Mouse (Mus musculus) limb, embryonic 12.5 days (tissue): ENCODE data around the gene Limd2. TPM values are rescaled to one million over a fixed set of nuclear protein-coding genes. Genes with fewer than 3 reads are reported as not detected.
A peak's percentile ranks its signal among the peaks of the same experiment; 100 is the strongest.
"Not testable (repeated sequence)": the region's sequence is repeated elsewhere in the genome, so short reads cannot be mapped to it uniquely, and the experiment has no call there.

ENCODE experiments used
- ATAC-seq: fragments of 200-750 bp; cut with Nextera tagmentation; 2 replicates; pipeline ENCODE4 v1.8.0; 2017; ENCODE audit warnings: low read depth, moderate TSS enrichment; ENCODE audit not compliant: insufficient number of reproducible peaks, insufficient read depth, low FRiP score, low TSS enrichment
- H3K27ac ChIP-seq: fragments of 300-500 bp; sonication (generic); 2 replicates; pipeline ENCODE4 v1.5.1; 2016; ENCODE audit warnings: mild to moderate bottlenecking, moderate library complexity
- H3K27me3 ChIP-seq: fragments of 300-500 bp; sonication (generic); 2 replicates; pipeline ENCODE4 v1.6.1; 2016; ENCODE audit warnings: mild to moderate bottlenecking, moderate library complexity
- H3K36me3 ChIP-seq: fragments of 300-500 bp; sonication (generic); 2 replicates; pipeline ENCODE4 v1.6.1; 2016; ENCODE audit warnings: mild to moderate bottlenecking, moderate library complexity
- H3K4me1 ChIP-seq: fragments of 300-500 bp; sonication (generic); replicated peaks from 2 replicates; pipeline ENCODE4 v1.6.1; 2016
- H3K4me2 ChIP-seq: fragments of 300-500 bp; sonication (generic); 2 replicates; pipeline ENCODE4 v1.6.1; 2016; ENCODE audit warnings: mild to moderate bottlenecking, moderate library complexity
- H3K4me3 ChIP-seq: fragments of 300-500 bp; sonication (generic); replicated peaks from 2 replicates; pipeline ENCODE4 v1.5.1; 2016; ENCODE audit warnings: mild to moderate bottlenecking
- H3K9ac ChIP-seq: fragments of 300-500 bp; sonication (generic); replicated peaks from 2 replicates; pipeline ENCODE4 v1.6.1; 2016; ENCODE audit warnings: mild to moderate bottlenecking, moderate library complexity
- H3K9me3 ChIP-seq: fragments of 300-500 bp; sonication (generic); 2 replicates; pipeline ENCODE4 v1.6.1; 2016; ENCODE audit warnings: mild to moderate bottlenecking, moderate library complexity
- WGBS: fragments of 180-500 bp; shearing (Covaris S2); methylation state at CpG from one replicate; pipeline ENCODE4 v1.1.7; 2016; 5-methylcytosine and 5-hydroxymethylcytosine counted together
- polyA plus RNA-seq: library from polyadenylated mRNA; unstranded; fragments of >200 nt; fragmentation: Nextera tagmentation; extraction: Ambion mirVana; gene quantifications from 2 replicates; pipeline ENCODE4 v1.2.1, GENCODE M21; 2016

Limd2 gene
- polyA plus RNA-seq, 1 experiment from 2014 or later = 508 TPM

GRCm38 (mm10) chr11:106156257-106156656 lies 4.4 kb downstream of the Limd2 start:
- Histone ChIP-seq H3K36me3 (peaks cover 76% of the 10 kb centered on the region), H3K4me1 (peaks cover 36% of the 10 kb centered on the region), H3K27me3 (no peaks in the 10 kb centered on the region), H3K4me2 (no peak overlapping the region), H3K4me3 (no peak overlapping the region), H3K27ac (peak overlapping the region; percentile 56; the same call in 1 of the 2 replicates), H3K9me3 (no peaks in the 10 kb centered on the region), H3K9ac (no peak overlapping the region)
- 81% methylated on average over 1 of the region's 1 CpGs for WGBS
- no peak for ATAC-seq

- Histone ChIP-seq H3K9me3 (no peaks in the 10 kb centered on the region), H3K36me3 (peaks cover 81% of the 10 kb centered on the region), H3K27ac (peak overlapping the region; percentile 56), H3K4me2 (no peak overlapping the region), H3K4me3 (no peak overlapping the region), H3K9ac (no peak overlapping the region), H3K27me3 (no peaks in the 10 kb centered on the region), H3K4me1 (peaks cover 31% of the 10 kb centered on the region)
- no peak for ATAC-seq
- WGBS = 43% methylated on average over 3 of the region's 3 CpGs
These were observed 4.9 kb downstream of the Limd2 start for GRCm38 (mm10) chr11:106155761-106156160.

- Histone ChIP-seq H3K4me2 (no peak overlapping the region), H3K27me3 (no peaks in the 10 kb centered on the region), H3K4me1 (peaks cover 31% of the 10 kb centered on the region), H3K27ac (no peak overlapping the region), H3K9me3 (no peaks in the 10 kb centered on the region), H3K36me3 (peaks cover 90% of the 10 kb centered on the region), H3K4me3 (no peak overlapping the region), H3K9ac (no peak overlapping the region)
- ATAC-seq = no peak
- 79% methylated on average over 2 of the region's 2 CpGs for WGBS
These were observed 5.9 kb downstream of the Limd2 start for GRCm38 (mm10) chr11:106154770-106155169.

- Histone ChIP-seq H3K9ac (no peak overlapping the region), H3K27ac (no peak overlapping the region), H3K4me3 (no peak overlapping the region), H3K27me3 (no peaks in the 10 kb centered on the region), H3K36me3 (peaks cover 97% of the 10 kb centered on the region), H3K9me3 (no peaks in the 10 kb centered on the region), H3K4me2 (no peak overlapping the region), H3K4me1 (peaks cover 28% of the 10 kb centered on the region)
- 78% methylated on average over 5 of the region's 5 CpGs for WGBS
- ATAC-seq = no peak
These were observed 6.6 kb downstream of the Limd2 start for GRCm38 (mm10) chr11:106154091-106154490.

GRCm38 (mm10) chr11:106152132-106152531 lies 8.5 kb downstream of the Limd2 start:
- Histone ChIP-seq H3K27me3 (no peaks in the 10 kb centered on the region), H3K9me3 (no peaks in the 10 kb centered on the region), H3K4me2 (no peak overlapping the region), H3K27ac (no peak overlapping the region), H3K4me3 (no peak overlapping the region), H3K4me1 (peaks cover 10% of the 10 kb centered on the region), H3K9ac (no peak overlapping the region), H3K36me3 (peaks cover 100% of the 10 kb centered on the region)
- ATAC-seq = no peak
- 83% methylated on average over 8 of the region's 8 CpGs for WGBS

- no peak overlapping the region for H3K27ac ChIP-seq
- H3K9ac ChIP-seq = no peak overlapping the region
- H3K9me3 ChIP-seq = no peaks in the 10 kb centered on the region
- H3K36me3 ChIP-seq = peaks cover 91% of the 10 kb centered on the region
- no peaks in the 10 kb centered on the region for H3K27me3 ChIP-seq
- 84% methylated on average over 3 of the region's 3 CpGs for WGBS
- H3K4me1 ChIP-seq = peaks cover 6% of the 10 kb centered on the region; the same call in 1 of the 2 replicates
- no peak overlapping the region for H3K4me3 ChIP-seq
- H3K4me2 ChIP-seq = no peak overlapping the region
- ATAC-seq = no peak
These were observed 9.4 kb downstream of the Limd2 start for GRCm38 (mm10) chr11:106151219-106151618.

GRCm38 (mm10) chr11:106134580-106135528 lies 25.8 kb downstream of the Limd2 start:
- Histone ChIP-seq H3K4me2 (no peak overlapping the region), H3K4me1 (no peaks in the 10 kb centered on the region), H3K9ac (no peak overlapping the region), H3K36me3 (peaks cover 62% of the 10 kb centered on the region), H3K9me3 (no peaks in the 10 kb centered on the region), H3K4me3 (no peak overlapping the region), H3K27ac (peak overlapping the region; percentile 20; the same call in 1 of the 2 replicates), H3K27me3 (no peaks in the 10 kb centered on the region)
- 48% methylated on average over 8 of the region's 8 CpGs for WGBS
- no peak for ATAC-seq

- no peak overlapping the region for H3K9ac ChIP-seq
- no peaks in the 10 kb centered on the region for H3K9me3 ChIP-seq
- H3K4me3 ChIP-seq = no peak overlapping the region
- no peak overlapping the region for H3K27ac ChIP-seq
- H3K4me1 ChIP-seq = no peaks in the 10 kb centered on the region
- H3K36me3 ChIP-seq = peaks cover 70% of the 10 kb centered on the region
- H3K4me2 ChIP-seq = no peak overlapping the region
- no peak for ATAC-seq
- 94% methylated on average over 5 of the region's 5 CpGs for WGBS
- no peaks in the 10 kb centered on the region for H3K27me3 ChIP-seq
These were observed 28.1 kb downstream of the Limd2 start for GRCm38 (mm10) chr11:106132516-106132915.

- no peak for ATAC-seq
- 92% methylated on average over 1 of the region's 1 CpGs for WGBS
- Histone ChIP-seq H3K4me2 (no peak overlapping the region), H3K36me3 (peaks cover 63% of the 10 kb centered on the region), H3K9ac (no peak overlapping the region), H3K9me3 (no peaks in the 10 kb centered on the region), H3K4me1 (no peaks in the 10 kb centered on the region), H3K27ac (no peak overlapping the region), H3K27me3 (no peaks in the 10 kb centered on the region), H3K4me3 (no peak overlapping the region)
These were observed 31.2 kb downstream of the Limd2 start for GRCm38 (mm10) chr11:106129477-106129876.

- not testable (repeated sequence) for H3K27me3 ChIP-seq, H3K4me3 ChIP-seq, H3K4me1 ChIP-seq, ATAC-seq, H3K9me3 ChIP-seq, H3K27ac ChIP-seq, H3K9ac ChIP-seq, H3K4me2 ChIP-seq
- 95% methylated on average over 6 of the region's 6 CpGs for WGBS
- H3K36me3 ChIP-seq = peaks cover 71% of the 10 kb centered on the region
These were observed 33.8 kb downstream of the Limd2 start for GRCm38 (mm10) chr11:106126727-106127373.

- Histone ChIP-seq H3K4me1 (no peaks in the 10 kb centered on the region), H3K4me2 (no peak overlapping the region), H3K36me3 (peaks cover 75% of the 10 kb centered on the region), H3K9ac (no peak overlapping the region), H3K9me3 (no peaks in the 10 kb centered on the region), H3K27ac (no peak overlapping the region), H3K4me3 (no peak overlapping the region), H3K27me3 (no peaks in the 10 kb centered on the region)
- no peak for ATAC-seq
- WGBS = 83% methylated on average over 1 of the region's 1 CpGs
These were observed 34.8 kb downstream of the Limd2 start for GRCm38 (mm10) chr11:106125827-106126226.
